Mouse (Mus musculus) liver, embryonic 14.5 days (tissue): ENCODE results near the gene Hnrnpa0. TPM values are rescaled to one million over a fixed set of nuclear protein-coding genes. Genes with fewer than 3 reads are reported as not detected.

ENCODE experiments used
- ATAC-seq: fragments of 200-750 bp; cut with Nextera tagmentation; 2 replicates; pipeline ENCODE4 v1.8.0; 2017; ENCODE audit warnings: moderate number of reproducible peaks, mild to moderate bottlenecking, moderate library complexity; ENCODE audit not compliant: insufficient read depth
- DNase-seq, 3 experiments: peaks; one replicate each; pipeline ENCODE4 v3.0.0-alpha.2; 2012 to 2013; ENCODE audit warnings: low read depth in 3 of 3, low spot score in 3 of 3
- H3K27ac ChIP-seq: fragments of 300-500 bp; sonication (generic); 2 replicates; pipeline ENCODE4 v1.5.1; 2014; ENCODE audit warnings: moderate library complexity, mild to moderate bottlenecking, control low read depth, inconsistent platforms
- H3K27me3 ChIP-seq: fragments of 300-500 bp; sonication (generic); 2 replicates; pipeline ENCODE4 v1.6.1; 2014; ENCODE audit warnings: mild to moderate bottlenecking, low read length, moderate library complexity; ENCODE audit not compliant: control insufficient read depth, insufficient read depth
- H3K36me3 ChIP-seq: fragments of 300-500 bp; sonication (generic); replicated peaks from 2 replicates; pipeline ENCODE4 v1.6.1; 2014; ENCODE audit warnings: low read depth; ENCODE audit not compliant: control insufficient read depth, insufficient read depth
- H3K4me1 ChIP-seq, 2 experiments: fragments of 200-500 bp in 1 of 2; fragments of 300-500 bp in 1 of 2; sonication (generic) in 1 of 2; replicated peaks; 2 replicates each; pipeline ENCODE4 v1.6.1; 2012 to 2014; ENCODE audit warnings: antibody characterized with exemption in 1 of 2, inconsistent platforms in 1 of 2, low read length in 1 of 2; ENCODE audit not compliant: control insufficient read depth in 2 of 2, insufficient read depth in 2 of 2
- H3K4me2 ChIP-seq: fragments of 300-500 bp; sonication (generic); 2 replicates; pipeline ENCODE4 v1.6.1; 2014; ENCODE audit warnings: low read depth, mild to moderate bottlenecking, control low read depth, moderate library complexity
- H3K4me3 ChIP-seq, 2 experiments: fragments of 200-500 bp in 1 of 2; fragments of 300-500 bp in 1 of 2; sonication (generic) in 1 of 2; 2 replicates each; pipeline ENCODE4 v1.5.1; 2012 to 2014; ENCODE audit warnings: low read depth in 2 of 2, low read length in 2 of 2, mild to moderate bottlenecking in 2 of 2, control low read depth in 1 of 2, inconsistent platforms in 1 of 2, moderate library complexity in 1 of 2; ENCODE audit not compliant: insufficient read depth in 1 of 2
- H3K9ac ChIP-seq: fragments of 300-500 bp; sonication (generic); replicated peaks from 2 replicates; pipeline ENCODE4 v1.6.1; 2014; ENCODE audit warnings: mild to moderate bottlenecking, control low read depth, moderate library complexity
- H3K9me3 ChIP-seq: fragments of 300-500 bp; sonication (generic); 2 replicates; pipeline ENCODE4 v1.6.1; 2016; ENCODE audit warnings: low read length, mixed read lengths; ENCODE audit not compliant: control insufficient read depth
- CTCF ChIP-seq: IDR thresholded peaks from 2 replicates; pipeline ENCODE4 v1.5.1; 2016; ENCODE audit warnings: antibody characterized with exemption, low read depth, control low read depth
- EP300 ChIP-seq: IDR thresholded peaks from 2 replicates; pipeline ENCODE4 v1.6.1; 2016; ENCODE audit warnings: antibody characterized with exemption, low read depth
- WGBS: fragments of 180-500 bp; shearing (Covaris S2); extraction: QIAGEN DNeasy Blood & Tissue Kit; methylation state at CpG from one replicate; pipeline ENCODE4 v1.1.7; 2014; ENCODE audit not compliant: insufficient replicate concordance; 5-methylcytosine and 5-hydroxymethylcytosine counted together
- polyA plus RNA-seq, 2 experiments: library from polyadenylated mRNA; depleted of rRNA in 1 of 2; stranded (reverse) in 1 of 2; unstranded in 1 of 2; fragments of >200 nt; fragmentation: Nextera tagmentation in 1 of 2; extraction: Ambion mirVana in 1 of 2; gene quantifications; 2 replicates each; pipeline versions ENCODE4 v1.2.1 to v1.2.3; 2012 to 2014

The Hnrnpa0 gene
- polyA plus RNA-seq, 2 experiments: 9.7 to 62.9 TPM

GRCm38 (mm10) chr13:58113061-58113900 is 15.1 kb downstream of the Hnrnpa0 start, which contains the start of gene Klhl3:
Gene Klhl3 (minus strand): TSS chr13:58113592.
- Histone ChIP-seq H3K9ac (peak within 1 kb of the TSS; percentile 7; the same call in 1 of the 2 replicates), H3K36me3 (no peaks in the 10 kb centered on the region), H3K9me3 (no peaks in the 10 kb centered on the region), H3K27ac (no peak within 1 kb of the TSS), H3K4me1 (peaks cover 0 to 7% of the 10 kb centered on the region in 2 experiments; a peak in 2 of 4 replicates), H3K4me3 (peak within 1 kb of the TSS; percentile 44 to 56), H3K4me2 (peak within 1 kb of the TSS; percentile 50), H3K27me3 (peaks cover 22% of the 10 kb centered on the region)
- WGBS: 2% methylated on average over 35 of the region's 35 CpGs
- no peak for TF ChIP-seq CTCF
- TF ChIP-seq EP300: no peak
- peak; percentile 43; the same call in 1 of the 2 replicates for ATAC-seq
- no peak for DNase-seq

- Histone ChIP-seq H3K36me3 (no peaks in the 10 kb centered on the region), H3K9ac (peak overlapping the region; percentile 7; the same call in 1 of the 2 replicates), H3K27me3 (peaks cover 22% of the 10 kb centered on the region), H3K4me1 (peaks cover 0 to 7% of the 10 kb centered on the region in 2 experiments; a peak in 2 of 4 replicates), H3K27ac (no peak overlapping the region), H3K4me2 (peak overlapping the region; percentile 50), H3K9me3 (no peaks in the 10 kb centered on the region), H3K4me3 (peak overlapping the region; percentile 44 to 56)
- 10% methylated on average over 11 of the region's 11 CpGs for WGBS
- no peak for ATAC-seq
- TF ChIP-seq CTCF: no peak
- TF ChIP-seq EP300: no peak
- DNase-seq: no peak
Observed at GRCm38 (mm10) chr13:58112601-58113041, 15.7 kb downstream of the Hnrnpa0 start.

GRCm38 (mm10) chr13:58112191-58112590 is 16.2 kb downstream of the Hnrnpa0 start:
- no peak for ATAC-seq
- Histone ChIP-seq H3K9ac (no peak overlapping the region), H3K4me1 (peaks cover 0 to 7% of the 10 kb centered on the region in 2 experiments; a peak in 2 of 4 replicates), H3K4me2 (peak overlapping the region; percentile 50), H3K36me3 (no peaks in the 10 kb centered on the region), H3K27me3 (peaks cover 22% of the 10 kb centered on the region), H3K9me3 (no peaks in the 10 kb centered on the region), H3K27ac (no peak overlapping the region), H3K4me3 (peak overlapping the region; percentile 44 to 56; a peak in 2 of 4 replicates)
- DNase-seq: no peak
- TF ChIP-seq EP300 (no peak), CTCF (no peak)
- WGBS: 59% methylated on average over 10 of the region's 10 CpGs

- Histone ChIP-seq H3K4me2 (no peak overlapping the region), H3K27ac (no peak overlapping the region), H3K36me3 (no peaks in the 10 kb centered on the region), H3K27me3 (peaks cover 21% of the 10 kb centered on the region), H3K4me1 (peaks cover 0 to 7% of the 10 kb centered on the region in 2 experiments; a peak in 2 of 4 replicates), H3K9me3 (no peaks in the 10 kb centered on the region), H3K9ac (no peak overlapping the region), H3K4me3 (no peak overlapping the region)
- DNase-seq: no peak
- ATAC-seq: no peak
- WGBS: 73% methylated on average over 6 of the region's 6 CpGs
- TF ChIP-seq EP300 (no peak), CTCF (no peak)
Observed at GRCm38 (mm10) chr13:58111306-58111705, 17.1 kb downstream of the Hnrnpa0 start.

GRCm38 (mm10) chr13:58090643-58091042 is 37.7 kb downstream of the Hnrnpa0 start:
- no peak overlapping the region for H3K27ac ChIP-seq
- no peaks in the 10 kb centered on the region for H3K36me3 ChIP-seq
- no peak overlapping the region for H3K4me3 ChIP-seq
- no peaks in the 10 kb centered on the region for H3K4me1 ChIP-seq
- no peak for ATAC-seq
- no peaks in the 10 kb centered on the region for H3K27me3 ChIP-seq
- no peak for DNase-seq
- no peak overlapping the region for H3K9ac ChIP-seq
- TF ChIP-seq CTCF: no peak
- no peak for TF ChIP-seq EP300
- H3K4me2 ChIP-seq: no peak overlapping the region
- WGBS: 55% methylated on average over 8 of the region's 8 CpGs
- no peaks in the 10 kb centered on the region for H3K9me3 ChIP-seq
